Mouse (Mus musculus) forebrain, embryonic 16.5 days (tissue): ENCODE measurements around the gene Lin52. TPM values are rescaled to one million over a fixed set of nuclear protein-coding genes. Genes with fewer than 3 reads are reported as not detected.

Experiments used
- ATAC-seq: fragments of 200-750 bp; cut with Nextera tagmentation; 2 replicates; pipeline ENCODE4 v1.8.0; 2017; ENCODE audit warnings: mild to moderate bottlenecking, moderate library complexity
- H3K27ac ChIP-seq: fragments of 300-500 bp; sonication (generic); 2 replicates; pipeline ENCODE4 v1.5.1; 2014; ENCODE audit warnings: low read length, control low read depth
- H3K27me3 ChIP-seq: fragments of 300-500 bp; sonication (generic); replicated peaks from 2 replicates; pipeline ENCODE4 v1.6.1; 2014; ENCODE audit warnings: low read length; ENCODE audit not compliant: control insufficient read depth, insufficient read depth
- H3K36me3 ChIP-seq: fragments of 300-500 bp; sonication (generic); 2 replicates; pipeline ENCODE4 v1.6.1; 2014; ENCODE audit not compliant: control insufficient read depth, insufficient read depth
- H3K4me1 ChIP-seq: fragments of 300-500 bp; sonication (generic); replicated peaks from 2 replicates; pipeline ENCODE4 v1.6.1; 2014; ENCODE audit warnings: low read length; ENCODE audit not compliant: control insufficient read depth, insufficient read depth
- H3K4me2 ChIP-seq: fragments of 300-500 bp; sonication (generic); 2 replicates; pipeline ENCODE4 v1.6.1; 2014; ENCODE audit warnings: mild to moderate bottlenecking, low read length, control low read depth
- H3K4me3 ChIP-seq: fragments of 300-500 bp; sonication (generic); replicated peaks from 2 replicates; pipeline ENCODE4 v1.5.1; 2014; ENCODE audit warnings: mild to moderate bottlenecking, low read length, control low read depth
- H3K9ac ChIP-seq: fragments of 300-500 bp; sonication (generic); replicated peaks from 2 replicates; pipeline ENCODE4 v1.6.1; 2014; ENCODE audit warnings: low read depth, low read length, control low read depth
- H3K9me3 ChIP-seq: fragments of 300-500 bp; sonication (generic); 2 replicates; pipeline ENCODE4 v1.6.1; 2016; ENCODE audit warnings: low read length; ENCODE audit not compliant: control insufficient read depth
- WGBS: fragments of 180-500 bp; shearing (Covaris S2); extraction: QIAGEN DNeasy Blood & Tissue Kit; methylation state at CpG from one replicate; pipeline ENCODE4 v1.1.7; 2014; 5-methylcytosine and 5-hydroxymethylcytosine counted together
- polyA plus RNA-seq: library from polyadenylated mRNA; unstranded; fragments of >200 nt; fragmentation: Nextera tagmentation; extraction: Ambion mirVana; gene quantifications from 2 replicates; pipeline ENCODE4 v1.2.1, GENCODE M21; 2015

Lin52 gene
- polyA plus RNA-seq, 1 experiment from 2014 or later, result 40.3 TPM

DNA sequence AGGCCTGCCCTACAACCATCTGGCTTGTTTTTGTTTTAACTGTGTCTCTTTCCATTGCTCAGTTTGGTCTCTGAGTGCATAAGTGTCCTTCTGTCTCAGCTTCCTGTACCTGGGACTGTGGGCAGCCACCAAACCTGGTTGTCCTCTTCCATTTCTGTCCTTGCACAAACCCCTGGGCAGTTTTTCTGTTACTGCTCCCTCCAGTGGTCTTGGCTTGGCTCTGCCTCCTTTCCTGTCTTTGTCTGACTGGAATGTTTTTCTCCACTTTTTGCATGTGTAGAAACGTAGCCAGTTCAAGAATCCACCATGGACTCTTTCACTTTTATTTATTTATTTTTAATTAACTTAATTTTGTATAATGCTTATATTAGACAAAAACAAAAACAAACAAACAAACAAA is 8.6 kb downstream of the Lin52 start:
- Histone ChIP-seq H3K4me1 (no peaks in the 10 kb centered on the region), H3K4me3 (no peak overlapping the region), H3K4me2 (no peak overlapping the region), H3K36me3 (peaks cover 9% of the 10 kb centered on the region), H3K9me3 (no peaks in the 10 kb centered on the region), H3K9ac (no peak overlapping the region), H3K27me3 (no peaks in the 10 kb centered on the region), H3K27ac (no peak overlapping the region)
- ATAC-seq, result no peak
- WGBS, result 67% methylated on average over 1 of the region's 1 CpGs

DNA sequence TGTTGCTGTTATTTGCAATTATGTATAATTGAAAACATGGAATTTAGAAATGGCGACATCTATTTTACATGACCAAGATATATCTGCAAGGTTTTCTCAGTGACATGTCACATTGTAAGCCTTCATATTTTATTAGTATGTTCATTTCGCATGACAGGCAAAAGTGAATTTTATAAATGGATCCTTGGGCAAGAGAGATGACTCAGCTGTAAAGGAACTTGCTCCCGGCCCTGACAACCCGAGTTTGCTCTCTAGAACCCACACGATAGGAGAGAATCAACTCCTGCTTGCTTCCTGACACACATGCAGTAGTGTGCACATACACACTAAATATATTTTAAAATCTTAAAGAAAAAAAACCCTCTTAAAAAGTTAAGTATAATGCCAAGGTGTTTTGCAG is 10.2 kb downstream of the Lin52 start:
- no peak for ATAC-seq
- 96% methylated on average over 5 of the region's 5 CpGs for WGBS
- Histone ChIP-seq H3K4me2 (no peak overlapping the region), H3K4me3 (no peak overlapping the region), H3K9me3 (no peaks in the 10 kb centered on the region), H3K36me3 (peaks cover 9% of the 10 kb centered on the region), H3K27ac (no peak overlapping the region), H3K27me3 (no peaks in the 10 kb centered on the region), H3K4me1 (no peaks in the 10 kb centered on the region), H3K9ac (no peak overlapping the region)

DNA sequence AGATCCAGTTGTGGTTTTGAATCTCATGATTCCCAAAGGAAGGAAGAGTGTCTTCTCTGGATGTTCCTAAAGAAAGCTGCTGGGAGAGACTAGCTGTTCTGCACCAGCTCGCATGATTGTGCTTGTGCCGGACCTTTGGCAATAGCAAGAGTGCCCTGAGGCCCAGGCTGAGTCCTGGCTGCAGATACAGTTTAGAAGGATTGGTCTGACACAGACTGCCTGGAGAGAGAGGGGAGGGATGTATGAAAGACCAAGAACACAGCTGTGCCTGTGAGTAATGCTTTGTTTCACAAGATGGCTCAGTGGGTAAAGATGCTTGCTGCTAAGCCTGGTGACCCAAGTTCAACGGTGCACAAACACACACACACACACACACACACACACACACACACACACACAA is 11.6 kb downstream of the Lin52 start:
- H3K36me3 ChIP-seq, result peaks cover 7% of the 10 kb centered on the region
- H3K27me3 ChIP-seq, result no peaks in the 10 kb centered on the region
- H3K27ac ChIP-seq, result no peak overlapping the region
- H3K9ac ChIP-seq, result no peak overlapping the region
- H3K4me2 ChIP-seq, result no peak overlapping the region
- no peaks in the 10 kb centered on the region for H3K9me3 ChIP-seq
- ATAC-seq, result no peak
- WGBS, result 84% methylated on average over 3 of the region's 3 CpGs
- H3K4me3 ChIP-seq, result no peak overlapping the region
- no peaks in the 10 kb centered on the region for H3K4me1 ChIP-seq

DNA sequence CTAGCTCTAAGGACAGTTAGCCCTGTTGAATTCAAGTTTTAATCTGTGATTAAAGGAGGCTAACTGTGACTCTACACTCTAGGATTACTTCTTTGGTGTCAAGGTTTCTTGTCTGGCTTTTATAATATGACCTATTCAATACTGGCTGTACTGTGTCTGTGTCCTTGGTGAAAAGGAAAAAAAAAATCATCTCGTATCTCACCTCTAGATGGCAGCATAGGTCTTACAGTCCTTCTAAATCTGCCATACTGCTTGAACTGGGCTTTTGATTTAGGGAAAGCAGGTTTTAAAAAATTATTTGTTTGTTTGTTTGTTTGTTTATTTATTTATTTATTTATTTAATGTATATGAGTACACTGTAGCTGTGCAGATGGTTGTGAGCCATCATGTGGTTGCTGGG is 17.5 kb downstream of the Lin52 start:
- Histone ChIP-seq H3K4me1 (no peaks in the 10 kb centered on the region), H3K9me3 (no peaks in the 10 kb centered on the region), H3K4me2 (no peak overlapping the region), H3K9ac (no peak overlapping the region), H3K36me3 (no peaks in the 10 kb centered on the region), H3K4me3 (no peak overlapping the region), H3K27ac (no peak overlapping the region), H3K27me3 (no peaks in the 10 kb centered on the region)
- ATAC-seq, result no peak
- 2% methylated on average over 1 of the region's 1 CpGs for WGBS

DNA sequence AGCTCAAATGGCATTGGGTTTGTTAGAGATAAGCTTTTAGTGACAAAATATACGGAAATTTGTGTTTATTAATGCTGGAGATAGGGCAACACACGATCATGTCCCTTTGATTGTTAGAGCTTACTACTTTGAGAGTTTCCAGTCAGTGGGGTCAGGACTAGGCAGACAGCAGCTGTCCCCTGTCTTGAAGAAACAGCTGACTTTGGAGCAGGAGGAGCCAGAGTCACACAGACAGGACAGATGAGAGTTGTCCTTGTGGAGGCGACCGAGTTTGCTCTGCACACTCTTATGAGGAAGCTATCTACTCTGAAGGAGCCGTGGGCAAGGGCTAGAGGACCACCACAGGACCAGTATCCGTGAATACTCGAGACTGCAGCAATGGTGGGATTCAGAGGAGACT is 27.7 kb downstream of the Lin52 start:
- H3K4me1 ChIP-seq, result no peaks in the 10 kb centered on the region
- no peak overlapping the region for H3K9ac ChIP-seq
- ATAC-seq, result no peak
- WGBS, result 94% methylated on average over 7 of the region's 7 CpGs
- H3K27me3 ChIP-seq, result no peaks in the 10 kb centered on the region
- no peak overlapping the region for H3K4me3 ChIP-seq
- no peak overlapping the region for H3K4me2 ChIP-seq
- no peaks in the 10 kb centered on the region for H3K36me3 ChIP-seq
- no peak overlapping the region for H3K27ac ChIP-seq
- no peaks in the 10 kb centered on the region for H3K9me3 ChIP-seq

DNA sequence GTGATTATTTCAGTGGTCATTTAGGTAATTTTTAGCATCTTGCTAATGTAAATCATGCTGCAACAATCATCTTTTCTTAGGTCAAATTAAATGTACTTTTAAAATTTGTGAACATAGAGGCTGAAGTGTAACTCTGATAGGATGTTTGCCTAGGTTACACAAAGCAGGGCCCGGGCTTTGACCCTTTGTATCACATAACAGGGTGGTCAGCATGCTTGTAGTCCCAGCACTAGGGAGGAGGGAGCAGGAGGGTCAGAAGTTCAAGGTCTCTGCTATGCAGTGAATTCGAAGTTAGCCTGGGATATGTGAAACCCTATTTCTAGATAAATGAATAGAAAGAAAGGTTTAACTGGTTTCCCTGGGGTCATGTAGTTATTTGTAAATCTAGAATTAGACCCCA is 30.0 kb downstream of the Lin52 start:
- Histone ChIP-seq H3K4me1 (no peaks in the 10 kb centered on the region), H3K9me3 (no peaks in the 10 kb centered on the region), H3K4me2 (no peak overlapping the region), H3K36me3 (no peaks in the 10 kb centered on the region), H3K27me3 (no peaks in the 10 kb centered on the region), H3K27ac (no peak overlapping the region), H3K4me3 (no peak overlapping the region), H3K9ac (no peak overlapping the region)
- WGBS, result 68% methylated on average over 2 of the region's 2 CpGs
- no peak for ATAC-seq

DNA sequence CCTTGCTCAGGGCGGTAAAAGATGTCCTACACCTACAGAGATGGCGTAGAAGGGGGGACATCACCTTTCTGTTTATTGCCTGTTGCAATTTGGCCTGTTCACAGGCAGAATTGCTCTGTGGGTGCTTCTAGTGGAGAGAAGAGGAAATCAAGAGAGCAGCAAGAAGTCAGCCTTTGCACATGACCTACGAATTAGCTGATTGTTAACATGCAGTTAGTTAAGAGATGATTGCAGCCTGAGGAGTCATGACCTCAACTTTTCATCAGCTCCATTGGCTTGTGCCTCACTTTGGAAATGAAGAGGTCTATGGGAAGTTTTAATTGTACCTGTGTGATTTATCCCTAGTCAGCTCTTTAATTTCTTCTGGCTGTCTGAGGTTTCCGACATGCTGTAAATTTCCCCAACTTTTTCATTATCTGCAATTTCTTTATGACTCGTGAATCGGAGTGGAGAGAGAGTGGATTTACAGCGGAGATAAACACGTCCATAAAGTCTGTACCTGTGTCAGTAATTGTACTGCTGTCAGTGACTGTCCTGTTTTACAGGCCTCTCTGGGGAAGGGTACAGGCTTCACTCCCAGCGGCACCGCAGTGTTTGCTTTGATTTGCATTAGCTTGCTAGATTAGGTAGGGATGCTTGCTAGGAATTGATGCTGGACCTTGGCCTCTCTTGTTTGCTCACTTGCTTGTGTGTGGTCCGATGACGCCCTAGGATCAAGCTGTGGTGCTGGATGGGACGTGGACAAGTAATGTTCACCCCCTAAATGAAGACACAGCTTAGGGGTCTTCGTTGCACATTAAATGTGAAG is 31.8 kb downstream of the Lin52 start:
- no peak overlapping the region for H3K27ac ChIP-seq
- peaks cover 5% of the 10 kb centered on the region; the same call in 1 of the 2 replicates for H3K4me1 ChIP-seq
- no peak overlapping the region for H3K9ac ChIP-seq
- no peaks in the 10 kb centered on the region for H3K36me3 ChIP-seq
- H3K4me3 ChIP-seq, result no peak overlapping the region
- H3K9me3 ChIP-seq, result no peaks in the 10 kb centered on the region
- 92% methylated on average over 14 of the region's 14 CpGs for WGBS
- H3K4me2 ChIP-seq, result no peak overlapping the region
- no peak for ATAC-seq
- no peaks in the 10 kb centered on the region for H3K27me3 ChIP-seq

DNA sequence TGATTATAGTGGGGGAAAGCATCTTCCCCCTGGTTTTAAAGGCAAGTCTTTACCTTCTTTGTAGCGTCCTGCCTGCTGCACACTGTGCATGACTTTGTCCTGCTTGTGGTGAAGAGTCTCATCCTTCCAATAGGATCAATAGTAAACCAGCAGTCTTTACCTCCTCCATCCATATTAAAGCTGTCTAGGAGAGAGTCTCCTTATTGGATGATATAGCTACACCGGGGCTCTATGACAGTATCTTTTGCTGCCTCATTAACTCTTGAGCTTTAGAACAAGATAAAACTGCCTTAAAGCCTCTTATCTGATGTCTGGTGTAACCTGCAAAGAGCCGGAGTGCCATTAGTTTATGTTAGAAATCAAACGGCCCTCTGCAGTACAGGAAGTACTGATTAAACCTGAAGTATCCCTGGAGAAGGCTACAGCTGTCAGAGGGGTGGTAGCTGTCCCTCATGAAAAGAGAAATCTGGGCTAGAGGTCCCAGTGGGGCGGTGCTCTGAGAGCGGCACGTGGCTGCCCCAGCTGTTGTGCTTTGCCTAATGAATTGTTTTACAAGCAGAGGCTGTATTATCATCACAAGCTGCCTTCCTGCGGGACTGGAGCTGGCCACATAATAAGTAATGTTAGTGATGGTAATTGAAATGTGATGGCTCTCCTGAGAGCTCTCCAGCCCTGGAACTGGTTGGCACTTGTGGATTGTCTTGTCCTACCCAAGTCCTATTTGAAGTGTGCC is 36.3 kb downstream of the Lin52 start:
- Histone ChIP-seq H3K27ac (no peak overlapping the region), H3K36me3 (no peaks in the 10 kb centered on the region), H3K4me1 (peaks cover 5% of the 10 kb centered on the region; the same call in 1 of the 2 replicates), H3K9ac (no peak overlapping the region), H3K9me3 (no peaks in the 10 kb centered on the region), H3K27me3 (no peaks in the 10 kb centered on the region), H3K4me2 (no peak overlapping the region), H3K4me3 (no peak overlapping the region)
- WGBS, result 25% methylated on average over 8 of the region's 8 CpGs
- ATAC-seq, result peak; percentile 72

DNA sequence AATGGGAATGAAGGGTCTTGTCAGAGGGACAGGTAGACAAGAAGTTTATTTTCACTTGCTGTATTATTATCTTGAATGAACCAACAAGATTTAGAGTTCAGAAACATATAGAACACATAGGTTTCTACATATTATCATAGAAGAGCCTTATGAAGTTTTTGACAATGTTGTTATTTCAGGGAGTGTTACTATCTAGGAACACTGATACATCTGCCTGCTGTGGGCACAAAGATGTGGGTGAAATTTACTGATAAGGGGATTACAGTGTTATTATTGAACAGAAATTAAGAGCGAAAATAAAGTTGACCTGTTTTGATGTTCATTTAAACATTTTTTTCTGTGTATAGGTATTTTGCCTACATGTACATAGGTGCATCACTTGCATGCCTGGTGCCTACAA is 45.6 kb downstream of the Lin52 start:
- Histone ChIP-seq H3K4me3 (no peak overlapping the region), H3K9ac (no peak overlapping the region), H3K27me3 (no peaks in the 10 kb centered on the region), H3K27ac (no peak overlapping the region), H3K9me3 (no peaks in the 10 kb centered on the region), H3K36me3 (no peaks in the 10 kb centered on the region), H3K4me1 (peaks cover 10% of the 10 kb centered on the region), H3K4me2 (no peak overlapping the region)
- 94% methylated on average over 1 of the region's 1 CpGs for WGBS
- ATAC-seq, result no peak
